In the genomic region with DNA sequence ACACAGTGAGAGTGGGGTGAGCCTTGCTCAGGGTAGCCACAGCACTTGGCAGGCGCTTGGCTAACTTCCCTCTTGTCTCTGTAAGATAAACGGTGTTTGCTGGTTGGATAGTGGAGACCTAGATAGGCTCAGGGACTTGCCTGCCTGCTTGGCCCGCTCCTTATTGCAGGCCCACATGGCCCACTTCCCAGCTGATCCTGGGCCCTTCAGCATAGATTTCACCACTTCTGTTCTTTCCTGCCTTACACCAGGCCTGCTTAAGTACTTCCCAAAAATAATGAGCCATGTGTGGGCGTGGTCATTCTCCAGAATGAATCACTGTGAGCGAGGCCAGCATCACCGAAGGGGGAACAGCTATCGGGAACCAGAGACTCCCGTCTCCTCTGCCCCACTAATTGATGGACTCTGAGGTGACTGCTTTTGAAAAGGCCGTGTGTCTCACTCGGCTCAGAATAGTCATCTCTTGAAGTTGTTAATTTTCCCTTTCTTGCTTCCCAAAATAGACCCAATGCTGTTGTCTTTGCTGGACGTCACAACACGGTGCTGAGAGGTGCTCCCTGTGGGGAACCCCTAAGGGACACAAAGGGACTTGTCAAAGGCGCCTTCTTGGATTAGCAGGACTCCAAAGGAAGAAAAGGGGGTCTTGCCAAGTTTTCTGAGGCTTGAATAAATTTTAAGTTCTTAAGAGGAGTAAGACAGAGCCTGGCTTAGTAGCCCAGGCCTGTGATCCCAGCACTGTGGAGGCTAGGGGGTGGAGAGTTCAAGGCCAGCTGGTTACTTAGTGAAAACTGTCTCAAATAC, we compare ENCODE assay signal across 8 mouse cellular contexts. TPM values are rescaled to one million over a fixed set of nuclear protein-coding genes. Genes with fewer than 3 reads are reported as not detected.
DNase-seq lines count a peak whose midpoint lies in the region; ATAC-seq and TF ChIP-seq lines count a peak whose summit lies in the region.

No protein-coding gene starts in this region.

- ATAC-seq in embryonic facial prominence, embryonic 14.5 days (ENCODE audit: low read depth) = peak; percentile 35; the same call in 1 of the 2 replicates
- no peak for ATAC-seq in heart, embryonic 13.5 days (ENCODE audit: extremely low read depth, insufficient number of reproducible peaks, low FRiP score, low TSS enrichment)
- ATAC-seq in liver, postnatal 0 days = no peak
- ATAC-seq in neural tube, embryonic 13.5 days (ENCODE audit: low read depth) = peak; percentile 38; the same call in 1 of the 2 replicates

- 88% methylated on average over 13 of the region's 13 CpGs for WGBS in thymus, adult 2 months
- WGBS in embryonic facial prominence, embryonic 14.5 days = 42% methylated on average over 13 of the region's 13 CpGs
- 16% methylated on average over 13 of the region's 13 CpGs for WGBS in heart, embryonic 13.5 days
- WGBS in liver, postnatal 0 days (ENCODE audit: insufficient replicate concordance) = 40% methylated on average over 13 of the region's 13 CpGs
- 21% methylated on average over 13 of the region's 13 CpGs for WGBS in neural tube, embryonic 13.5 days

- TF ChIP-seq EP300 in liver, postnatal 0 days (IDR thresholded peaks at IDR 0.05; ENCODE audit: low read depth) = no peak

- TF ChIP-seq POLR2A in thymus, adult 2 months (IDR thresholded peaks at IDR 0.05; ENCODE audit: control insufficient read depth, extremely low read depth, insufficient read depth, low read length, poor library complexity) = no peak

- H3K27me3 ChIP-seq in thymus, adult 2 months (ENCODE audit: control insufficient read depth, insufficient read depth, low read length) = no peaks in the 10 kb centered on the region
- H3K27me3 ChIP-seq in embryonic facial prominence, embryonic 14.5 days (replicated peaks; ENCODE audit: control insufficient read depth, insufficient read depth, low read length) = no peaks in the 10 kb centered on the region
- H3K27me3 ChIP-seq in heart, embryonic 13.5 days (replicated peaks) = no peaks in the 10 kb centered on the region
- H3K27me3 ChIP-seq in liver, postnatal 0 days (ENCODE audit: insufficient read depth, low read length) = no peaks in the 10 kb centered on the region
- no peaks in the 10 kb centered on the region for H3K27me3 ChIP-seq in neural tube, embryonic 13.5 days

- no peaks in the 10 kb centered on the region for H3K9me3 ChIP-seq in embryonic facial prominence, embryonic 14.5 days (ENCODE audit: control insufficient read depth, low read length)
- no peaks in the 10 kb centered on the region for H3K9me3 ChIP-seq in heart, embryonic 13.5 days
- no peaks in the 10 kb centered on the region for H3K9me3 ChIP-seq in liver, postnatal 0 days (ENCODE audit: low read length)
- no peaks in the 10 kb centered on the region for H3K9me3 ChIP-seq in neural tube, embryonic 13.5 days

- H3K4me1 ChIP-seq in thymus, adult 2 months (replicated peaks; ENCODE audit: control insufficient read depth, insufficient read depth, low read length) = peaks cover 15% of the 10 kb centered on the region
- H3K4me1 ChIP-seq in embryonic facial prominence, embryonic 14.5 days (ENCODE audit: control insufficient read depth, insufficient read depth, low read length) = peaks cover 12% of the 10 kb centered on the region
- H3K4me1 ChIP-seq in heart, embryonic 13.5 days = peaks cover 71% of the 10 kb centered on the region
- H3K4me1 ChIP-seq in liver, postnatal 0 days (ENCODE audit: insufficient read depth) = peaks cover 54% of the 10 kb centered on the region
- H3K4me1 ChIP-seq in neural tube, embryonic 13.5 days (replicated peaks) = peaks cover 57% of the 10 kb centered on the region

- no peak overlapping the region for H3K9ac ChIP-seq in embryonic facial prominence, embryonic 14.5 days (ENCODE audit: low read depth, low read length)
- peak overlapping the region; percentile 28 for H3K9ac ChIP-seq in heart, embryonic 13.5 days
- H3K9ac ChIP-seq in liver, postnatal 0 days (replicated peaks) = no peak overlapping the region
- H3K9ac ChIP-seq in neural tube, embryonic 13.5 days = no peak overlapping the region

- H3K4me3 ChIP-seq in thymus, adult 2 months (ENCODE audit: control insufficient read depth, insufficient read depth, low read length) = no peak overlapping the region
- no peak overlapping the region for H3K4me3 ChIP-seq in embryonic facial prominence, embryonic 14.5 days (ENCODE audit: low read depth, low read length)
- H3K4me3 ChIP-seq in heart, embryonic 13.5 days = no peak overlapping the region
- no peak overlapping the region for H3K4me3 ChIP-seq in liver, postnatal 0 days (ENCODE audit: low read depth, low read length)
- H3K4me3 ChIP-seq in neural tube, embryonic 13.5 days = no peak overlapping the region

- H3K36me3 ChIP-seq in thymus, adult 2 months (ENCODE audit: control insufficient read depth, insufficient read depth, low read length) = 0 out of 2 replicates have a peak, but pooled peaks cover 3% of the 10 kb centered on the region
- peaks cover 29% of the 10 kb centered on the region for H3K36me3 ChIP-seq in embryonic facial prominence, embryonic 14.5 days (ENCODE audit: control insufficient read depth, insufficient read depth, low read length)
- peaks cover 30% of the 10 kb centered on the region for H3K36me3 ChIP-seq in heart, embryonic 13.5 days
- peaks cover 7% of the 10 kb centered on the region for H3K36me3 ChIP-seq in liver, postnatal 0 days (replicated peaks; ENCODE audit: insufficient read depth, low read length)
- H3K36me3 ChIP-seq in neural tube, embryonic 13.5 days = peaks cover 30% of the 10 kb centered on the region

- H3K27ac ChIP-seq in thymus, adult 2 months (ENCODE audit: control insufficient read depth, insufficient read depth, low read length) = peak overlapping the region; percentile 14; the same call in 1 of the 2 replicates
- no peak overlapping the region; the same call in 1 of the 2 replicates for H3K27ac ChIP-seq in embryonic facial prominence, embryonic 14.5 days (replicated peaks; ENCODE audit: low read depth, low read length)
- H3K27ac ChIP-seq in heart, embryonic 13.5 days (replicated peaks) = peak overlapping the region; percentile 89
- peak overlapping the region; percentile 70 for H3K27ac ChIP-seq in liver, postnatal 0 days (ENCODE audit: low read depth)
- H3K27ac ChIP-seq in neural tube, embryonic 13.5 days (replicated peaks) = peak overlapping the region; percentile 47

- no peak for DNase-seq in thymus, adult 2 months
- no peak for DNase-seq in thymus, postnatal 10 days (ENCODE audit: low spot score in 2 of 2)
- DNase-seq in embryonic facial prominence, embryonic 14.5 days (ENCODE audit: low spot score) = peak; percentile 71
- no peak for DNase-seq in liver, postnatal 0 days
- DNase-seq in cerebellum, adult 9-11 months = no peak
- DNase-seq in cerebellum, adult 8-10 months = no peak

- H3K4me2 ChIP-seq in embryonic facial prominence, embryonic 14.5 days (ENCODE audit: low read depth, low read length) = no peak overlapping the region
- peak overlapping the region; percentile 34 for H3K4me2 ChIP-seq in heart, embryonic 13.5 days
- no peak overlapping the region for H3K4me2 ChIP-seq in liver, postnatal 0 days (ENCODE audit: low read depth, low read length)
- H3K4me2 ChIP-seq in neural tube, embryonic 13.5 days = no peak overlapping the region

- no peak for TF ChIP-seq CTCF in thymus, adult 2 months (IDR thresholded peaks at IDR 0.05; ENCODE audit: borderline replicate concordance, control insufficient read depth, extremely low read depth, insufficient read depth, low read length, poor library complexity)
- no peak for TF ChIP-seq CTCF in liver, postnatal 0 days (IDR thresholded peaks at IDR 0.05; ENCODE audit: low read depth)

RNA-seq across cellular contexts. Expression of a gene that starts 17.8 kb away (rescaled TPM):
- 34.9 and 35.3 TPM in 2 replicates for polyA plus RNA-seq in thymus, adult 2 months (2012; rRNA removed)
- polyA plus RNA-seq in embryonic facial prominence, embryonic 14.5 days (2014; fragmentation: Nextera tagmentation; extraction: Ambion mirVana) = 10.2 and 10.7 TPM in 2 replicates
- polyA plus RNA-seq in heart, embryonic 13.5 days (2015; fragmentation: Nextera tagmentation; extraction: Ambion mirVana) = 5.4 and 6.0 TPM in 2 replicates
- 2.2 TPM in 2 replicates for polyA plus RNA-seq in liver, postnatal 0 days (2015; fragmentation: Nextera tagmentation; extraction: Ambion mirVana)
- polyA plus RNA-seq in neural tube, embryonic 13.5 days (2015; fragmentation: Nextera tagmentation; extraction: Ambion mirVana) = 18.0 and 18.8 TPM in 2 replicates

RNA-seq across cellular contexts. Expression of a gene that starts 32.3 kb away (rescaled TPM):
- polyA plus RNA-seq in thymus, adult 2 months (2012; rRNA removed) = 10.2 and 15.4 TPM in 2 replicates
- 6.1 and 7.9 TPM in 2 replicates for polyA plus RNA-seq in embryonic facial prominence, embryonic 14.5 days (2014; fragmentation: Nextera tagmentation; extraction: Ambion mirVana)
- 3.8 and 4.4 TPM in 2 replicates for polyA plus RNA-seq in heart, embryonic 13.5 days (2015; fragmentation: Nextera tagmentation; extraction: Ambion mirVana)
- 0.35 and 0.54 TPM in 2 replicates for polyA plus RNA-seq in liver, postnatal 0 days (2015; fragmentation: Nextera tagmentation; extraction: Ambion mirVana)
- polyA plus RNA-seq in neural tube, embryonic 13.5 days (2015; fragmentation: Nextera tagmentation; extraction: Ambion mirVana) = 4.4 and 4.8 TPM in 2 replicates

Comparison
In these comparisons a context has a peak if more than half of its experiments do, and no peak if none do; other contexts are left out.
1. ATAC-seq: peak in embryonic facial prominence, embryonic 14.5 days (single experiment) and neural tube, embryonic 13.5 days (single experiment); none in heart, embryonic 13.5 days (single experiment) and liver, postnatal 0 days (single experiment).